Mouse (Mus musculus) testis, postnatal 14 days (tissue): ENCODE measurements around the gene Itga7.

Experiments used
- DNase-seq: peaks from one replicate; pipeline ENCODE4 v3.0.0; 2021; ENCODE audit warnings: low spot score

Itga7 gene

GRCm38 (mm10) chr10:128933574-128933973 lies at the start of gene Itga7:
Gene Itga7, plus strand, starts transcription at chr10:128933818.
- no peak for DNase-seq

- no peak for DNase-seq
Measured at GRCm38 (mm10) chr10:128888941-128889827, 44.4 kb upstream of the Itga7 start.

- no peak for DNase-seq
Measured at GRCm38 (mm10) chr10:128889846-128890245, 43.8 kb upstream of the Itga7 start.

- no peak for DNase-seq
Measured at GRCm38 (mm10) chr10:128890383-128891295, 43.0 kb upstream of the Itga7 start.

GRCm38 (mm10) chr10:128891296-128892094 lies 42.1 kb upstream of the Itga7 start, which contains the start of gene Gdf11:
Gene Gdf11, minus strand, starts transcription at chr10:128891718.
- DNase-seq = peak; percentile 52

GRCm38 (mm10) chr10:128892246-128892645 lies 41.4 kb upstream of the Itga7 start:
- DNase-seq = no peak

- DNase-seq = peak; percentile 75
Measured at GRCm38 (mm10) chr10:128895437-128895836, 38.2 kb upstream of the Itga7 start.

- no peak for DNase-seq
Measured at GRCm38 (mm10) chr10:128895952-128896693, 37.5 kb upstream of the Itga7 start.

- no peak for DNase-seq
Measured at GRCm38 (mm10) chr10:128896807-128897206, 36.8 kb upstream of the Itga7 start.

GRCm38 (mm10) chr10:128897501-128897900 lies 36.1 kb upstream of the Itga7 start:
- no peak for DNase-seq

- no peak for DNase-seq
Measured at GRCm38 (mm10) chr10:128899759-128900490, 33.7 kb upstream of the Itga7 start.

GRCm38 (mm10) chr10:128900698-128901097 lies 32.9 kb upstream of the Itga7 start, which contains the start of gene Cd63:
Gene Cd63, plus strand, starts transcription at chr10:128900989.
- no peak for DNase-seq

- DNase-seq = no peak
Measured at GRCm38 (mm10) chr10:128901409-128901808, 32.2 kb upstream of the Itga7 start.

- no peak for DNase-seq
Measured at GRCm38 (mm10) chr10:128902409-128902988, 31.1 kb upstream of the Itga7 start.

- no peak for DNase-seq
Measured at GRCm38 (mm10) chr10:128904812-128905211, 28.8 kb upstream of the Itga7 start.

GRCm38 (mm10) chr10:128908778-128909448 lies 24.7 kb upstream of the Itga7 start:
- DNase-seq = no peak

GRCm38 (mm10) chr10:128909567-128910028 lies 24.0 kb upstream of the Itga7 start:
- DNase-seq = peak; percentile 84

GRCm38 (mm10) chr10:128910066-128910841 lies 23.4 kb upstream of the Itga7 start:
- peak; percentile 60 for DNase-seq
